Mouse (Mus musculus) effector memory CD4-positive, alpha-beta T cell, adult 7 months (primary cell): ENCODE measurements around the gene Mag. TPM values are rescaled to one million over a fixed set of nuclear protein-coding genes. Genes with fewer than 3 reads are reported as not detected.

ENCODE experiments used
- polyA plus RNA-seq: library from polyadenylated mRNA; unstranded; fragments of 100-300 nt; shearing (Covaris generic); gene quantifications from one replicate; pipeline ENCODE4 v1.2.1, GENCODE M21; 2017

The Mag gene
- polyA plus RNA-seq, result 0.26 TPM

GRCm38 (mm10) chr7:30914732-30915131 lies at the start of gene Mag:
TSS of gene Mag (minus strand) at chr7:30914873.

GRCm38 (mm10) chr7:30956756-30957366 lies 42.2 kb upstream of the Mag start, which contains the start of gene Usf2:
TSS of gene Usf2 (minus strand) at chr7:30956803.

GRCm38 (mm10) chr7:30943909-30944635 lies 29.4 kb upstream of the Mag start, which contains the start of gene Hamp:
TSS of gene Hamp (minus strand) at chr7:30944032.

GRCm38 (mm10) chr7:30924581-30924980 lies 9.9 kb upstream of the Mag start, which contains the start of gene Hamp2:
TSS of gene Hamp2 (minus strand) at chr7:30924681.

GRCm38 (mm10) chr7:30880176-30880575 lies 34.5 kb downstream of the Mag start, which contains the start of gene Cd22:
TSS of gene Cd22 (minus strand) at chr7:30880342.

GRCm38 (mm10) chr7:30861464-30861863 lies 53.2 kb downstream of the Mag start, which contains the start of gene Ffar1:
TSS of gene Ffar1 (minus strand) at chr7:30861564.

GRCm38 (mm10) chr7:30856078-30856477 lies 58.6 kb downstream of the Mag start, which contains the start of gene Ffar3:
TSS of gene Ffar3 (minus strand) at chr7:30856178.

Other genes with a start within 250 kb of the Mag start
- 47.1 TPM for gene Haus5, start 249.9 kb downstream of the Mag start, polyA plus RNA-seq
- gene Pmis2, start 243.3 kb downstream of the Mag start, polyA plus RNA-seq, result not detected
- not detected for gene 2200002J24Rik, start 215.9 kb downstream of the Mag start, polyA plus RNA-seq
- not detected for gene Atp4a, start 202.7 kb downstream of the Mag start, polyA plus RNA-seq
- gene Tmem147, start 185.3 kb downstream of the Mag start, polyA plus RNA-seq, result 66.4 TPM
- 1.1 TPM for gene Gapdhs, start 171.2 kb downstream of the Mag start, polyA plus RNA-seq
- 1.2 TPM for gene Sbsn, start 163.4 kb downstream of the Mag start, polyA plus RNA-seq
- not detected for gene Dmkn, start 151.1 kb downstream of the Mag start, polyA plus RNA-seq
- not detected for gene Krtdap, start 127.0 kb downstream of the Mag start, polyA plus RNA-seq
- 0.27 TPM for gene Ffar2, start 91.1 kb downstream of the Mag start, polyA plus RNA-seq
- gene Ffar3, start 58.7 kb downstream of the Mag start, polyA plus RNA-seq, result not detected
- gene Ffar1, start 53.3 kb downstream of the Mag start, polyA plus RNA-seq, result not detected
- 26.8 TPM for gene Cd22, start 34.5 kb downstream of the Mag start, polyA plus RNA-seq
- gene Hamp2, start 9.8 kb upstream of the Mag start, polyA plus RNA-seq, result not detected
- not detected for gene Hamp, start 29.2 kb upstream of the Mag start, polyA plus RNA-seq
- 14.3 TPM for gene Usf2, start 41.9 kb upstream of the Mag start, polyA plus RNA-seq
- 9.2 TPM for gene Lsr, start 58.6 kb upstream of the Mag start, polyA plus RNA-seq
- gene Fam187b, start 58.9 kb upstream of the Mag start, polyA plus RNA-seq, result 0.33 TPM
- gene Fxyd5, start 127.6 kb upstream of the Mag start, polyA plus RNA-seq, result 1,577 TPM
- gene Fxyd7, start 136.6 kb upstream of the Mag start, polyA plus RNA-seq, result 0.85 TPM
- not detected for gene Fxyd1, start 142.3 kb upstream of the Mag start, polyA plus RNA-seq
- gene Lgi4, start 144.5 kb upstream of the Mag start, polyA plus RNA-seq, result not detected
- gene Fxyd3, start 161.8 kb upstream of the Mag start, polyA plus RNA-seq, result not detected
- gene Hpn, start 200.4 kb upstream of the Mag start, polyA plus RNA-seq, result not detected
- gene Scn1b, start 212.1 kb upstream of the Mag start, polyA plus RNA-seq, result not detected
- 372 TPM for gene Gramd1a, start 241.0 kb upstream of the Mag start, polyA plus RNA-seq